Mouse (Mus musculus) CH12.LX (cell line): ENCODE results near the gene Ckap4.

Source experiments
- CHD2 ChIP-seq: IDR thresholded peaks from 2 replicates; pipeline ENCODE4 v1.6.1; 2011; ENCODE audit warnings: low read length, improper control_type of control experiment
- CTCF ChIP-seq, 2 experiments: IDR thresholded peaks in 1 of 2; conservative IDR thresholded peaks in 1 of 2; 2 replicates each; pipeline ENCODE4 v1.5.1; 2011 to 2012; ENCODE audit warnings: low read depth in 2 of 2, low read length in 2 of 2, improper control_type of control experiment in 1 of 2, inconsistent platforms in 1 of 2, mild to moderate bottlenecking in 1 of 2, moderate library complexity in 1 of 2
- MEF2A ChIP-seq: IDR thresholded peaks from 2 replicates; pipeline ENCODE4 v1.6.1; 2014; ENCODE audit warnings: low read depth, mild to moderate bottlenecking, inconsistent platforms, low read length, improper control_type of control experiment, borderline replicate concordance
- NRF1 ChIP-seq: IDR thresholded peaks from 2 replicates; pipeline ENCODE4 v1.6.1; 2014; ENCODE audit warnings: low read depth, mild to moderate bottlenecking, inconsistent platforms, low read length, improper control_type of control experiment, moderate library complexity
- POLR2A ChIP-seq: IDR thresholded peaks from 2 replicates; pipeline ENCODE4 v1.6.1; 2011; ENCODE audit warnings: low read depth, mild to moderate bottlenecking, improper control_type of control experiment, low read length
- TCF12 ChIP-seq: IDR thresholded peaks from 2 replicates; pipeline ENCODE4 v1.6.1; 2014; ENCODE audit warnings: low read depth, mild to moderate bottlenecking, inconsistent platforms, low read length, improper control_type of control experiment
- ZMIZ1 ChIP-seq: IDR thresholded peaks from 2 replicates; pipeline ENCODE4 v1.6.1; 2012; ENCODE audit warnings: low read depth, mild to moderate bottlenecking, inconsistent platforms, low read length, improper control_type of control experiment

DNA sequence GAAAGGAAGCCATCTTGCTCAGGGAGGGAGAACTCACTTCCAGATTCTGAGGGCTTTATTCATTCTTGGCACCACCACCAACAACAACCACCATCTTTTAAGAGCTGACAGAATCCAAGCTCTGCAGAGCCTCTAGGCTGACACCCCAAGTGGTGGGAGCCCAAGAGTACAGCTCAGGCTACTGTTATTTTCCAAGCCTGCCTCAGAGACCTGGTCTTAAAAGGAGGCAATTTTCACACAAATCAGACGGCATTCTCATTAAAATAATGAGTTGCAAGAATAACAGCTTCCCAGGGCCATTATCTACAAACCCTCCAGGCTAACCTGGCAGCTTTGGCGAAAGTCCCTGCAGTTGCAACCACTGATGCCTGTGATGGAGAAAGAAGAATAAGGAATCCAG, 37.1 kb downstream of the Ckap4 start:
- no peak for TF ChIP-seq POLR2A
- TF ChIP-seq NRF1, result no peak
- no peak for TF ChIP-seq CTCF (conservative IDR thresholded peaks at IDR 0.05 in 1 of 2, IDR thresholded peaks at IDR 0.05 in 1 of 2; ENCODE audit: low read depth in 2 of 2, low read length in 2 of 2)
- TF ChIP-seq TCF12, result no peak
- TF ChIP-seq MEF2A, result no peak
- no peak for TF ChIP-seq CHD2
- no peak for TF ChIP-seq ZMIZ1
